ENCODE assay signal across 8 mouse cellular contexts in the genomic region with DNA sequence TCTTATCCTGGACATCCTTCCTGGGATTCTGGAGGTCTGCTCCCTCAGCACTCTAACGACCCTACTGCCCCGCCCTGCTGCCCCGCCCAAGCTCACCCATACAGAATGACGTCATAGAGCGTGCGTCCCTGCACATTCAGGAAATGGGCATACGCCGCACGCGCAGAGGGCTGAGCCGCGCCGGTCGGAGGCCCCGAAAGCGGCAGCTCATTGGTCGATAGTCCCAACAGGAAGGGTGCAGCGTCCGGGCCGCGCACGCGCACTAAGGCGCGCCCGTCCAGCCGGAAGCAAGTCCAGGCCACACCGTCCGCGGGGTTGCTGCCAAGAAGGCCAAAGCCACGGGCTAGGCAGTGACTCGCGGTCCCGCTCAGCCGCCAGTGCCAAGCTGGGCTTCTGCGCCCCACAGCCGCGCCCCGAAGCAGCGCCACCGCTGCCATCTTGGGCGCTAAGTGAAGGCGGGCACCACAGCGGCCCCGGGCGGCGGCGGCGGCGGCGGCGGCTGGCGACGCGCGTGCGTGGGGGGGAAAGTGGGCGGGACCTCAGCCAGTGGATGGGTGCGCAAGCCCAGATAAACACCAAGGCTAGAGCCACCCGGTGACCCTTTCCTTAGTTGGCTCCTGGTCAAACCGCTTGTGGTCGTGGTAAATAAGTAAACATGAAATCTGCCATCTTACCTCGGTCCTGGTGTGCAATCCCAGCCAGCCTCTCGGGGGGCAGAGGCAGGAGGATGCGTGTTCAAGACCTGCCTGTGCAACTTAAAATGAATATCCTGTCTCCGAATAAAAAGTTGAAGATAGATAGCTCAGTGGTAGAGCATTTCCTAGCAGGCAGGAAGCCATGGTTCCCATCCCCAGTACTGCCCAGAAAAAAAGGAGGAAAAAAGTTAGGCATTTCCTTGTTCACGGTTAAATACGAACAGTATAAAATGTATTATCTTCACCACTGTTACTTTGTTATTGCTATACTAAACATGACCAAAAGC. TPM values are rescaled to one million over a fixed set of nuclear protein-coding genes. Genes with fewer than 3 reads are reported as not detected.
DNase-seq lines count a peak whose midpoint lies in the region; ATAC-seq and TF ChIP-seq lines count a peak whose summit lies in the region.

A gene (minus strand): TSS at position 485 of the 982 bp plus-strand sequence.

- peak within 1 kb of the TSS; percentile 78 for H3K9ac ChIP-seq in hindbrain, postnatal 0 days (replicated peaks; ENCODE audit: low read length)

- intact Hi-C loops in left cerebral cortex, adult 2 months (cut with DNase I): loop anchor here (1.0 to 2.0 kb wide), 2 partner anchors 19 to 65 kb away; a partner anchor contains a TSS

- H3K36me3 ChIP-seq in hindbrain, postnatal 0 days (ENCODE audit: insufficient read depth, low read length): no peaks in the 10 kb centered on the region

- peak; percentile 99 for ATAC-seq in hindbrain, postnatal 0 days
- peak; percentile 96 for ATAC-seq in megakaryocyte, adult 5-6 weeks (ENCODE audit: poor library complexity, severe bottlenecking)

- DNase-seq in T-cell, adult 2 months (ENCODE audit: low spot score): peak; percentile 98
- peak; percentile 98 for DNase-seq in cerebellum, postnatal 36 days
- DNase-seq in gastrocnemius, adult 18-20 months (ENCODE audit: low spot score): peak; percentile 98
- DNase-seq in hindbrain, postnatal 0 days (ENCODE audit: low spot score): peak; percentile 99
- DNase-seq in left cerebral cortex, adult 2 months (ENCODE audit: extremely low spot score in 1 of 2, low spot score in 2 of 2): peak; percentile 97 to 99
- peak; percentile 99 for DNase-seq in right cerebral cortex, adult 2 months (ENCODE audit: low spot score in 2 of 2)
- DNase-seq in urinary bladder, postnatal 14 days (ENCODE audit: low spot score): peak; percentile 99

- 3% methylated on average over 59 of the region's 68 CpGs for whole genome bisulfite sequencing in hindbrain, postnatal 0 days

- H3K4me3 ChIP-seq in hindbrain, postnatal 0 days (ENCODE audit: low read length): peak within 1 kb of the TSS; percentile 57
- peak within 1 kb of the TSS; percentile 60 for H3K4me3 ChIP-seq in left cerebral cortex, adult 2 months

- H3K27me3 ChIP-seq in hindbrain, postnatal 0 days (ENCODE audit: insufficient read depth, low read length): no peaks in the 10 kb centered on the region

- H3K4me1 ChIP-seq in hindbrain, postnatal 0 days (ENCODE audit: insufficient read depth, low read length): peaks cover 16% of the 10 kb centered on the region; the same call in 1 of the 2 replicates

- TF ChIP-seq CTCF in hindbrain, postnatal 0 days (IDR thresholded peaks at IDR 0.05; ENCODE audit: low read depth): no peak; the same call in 1 of the 2 replicates
- TF ChIP-seq CTCF in left cerebral cortex, adult 2 months (IDR thresholded peaks at IDR 0.05): peak; percentile 45

- peak within 1 kb of the TSS; percentile 98 for H3K27ac ChIP-seq in hindbrain, postnatal 0 days
- H3K27ac ChIP-seq in left cerebral cortex, adult 2 months: peak within 1 kb of the TSS; percentile 99

- H3K9me3 ChIP-seq in hindbrain, postnatal 0 days (ENCODE audit: low read length): no peaks in the 10 kb centered on the region

- H3K4me2 ChIP-seq in hindbrain, postnatal 0 days (ENCODE audit: low read depth, low read length): peak within 1 kb of the TSS; percentile 75

RNA-seq across cellular contexts. Expression of the gene that starts here (rescaled TPM):
- total RNA-seq in gastrocnemius, adult 18-20 months (2021): 1 to 10 TPM; 6.9 to 7.2 TPM
- 13.3 and 14.8 TPM in 2 replicates for total RNA-seq in hindbrain, postnatal 0 days (2014; rRNA removed)
- 9.3 and 10.7 TPM in 2 replicates for polyA plus RNA-seq in hindbrain, postnatal 0 days (2015; fragmentation: Nextera tagmentation; extraction: Ambion mirVana)
- 1 to 10 TPM; 7.4 to 7.8 TPM for total RNA-seq in left cerebral cortex, adult 2 months (2021)
- 0.71 and 1.2 TPM in 2 replicates for total RNA-seq in megakaryocyte, adult 5-6 weeks (2015)
- total RNA-seq in megakaryocyte, adult 5-6 weeks (2017): 1.1 and 2.4 TPM in 2 replicates

Comparison
In these comparisons a context has a peak if more than half of its experiments do, and no peak if none do; other contexts are left out.
1. Peak in every context shown above with its lines: DNase-seq, ATAC-seq, H3K4me3 ChIP-seq and H3K27ac ChIP-seq.